Mouse (Mus musculus) spleen, postnatal 10 days (tissue): ENCODE data around the gene Snrpd3.

Experiments used
- DNase-seq, 2 experiments: peaks; one replicate each; pipeline ENCODE4 v3.0.0; 2021 to 2022; ENCODE audit warnings: low spot score in 2 of 2

Gene Snrpd3

GRCm38 (mm10) chr10:75534216-75534615 is 16.9 kb downstream of the Snrpd3 start:
- DNase-seq: no peak

DNA sequence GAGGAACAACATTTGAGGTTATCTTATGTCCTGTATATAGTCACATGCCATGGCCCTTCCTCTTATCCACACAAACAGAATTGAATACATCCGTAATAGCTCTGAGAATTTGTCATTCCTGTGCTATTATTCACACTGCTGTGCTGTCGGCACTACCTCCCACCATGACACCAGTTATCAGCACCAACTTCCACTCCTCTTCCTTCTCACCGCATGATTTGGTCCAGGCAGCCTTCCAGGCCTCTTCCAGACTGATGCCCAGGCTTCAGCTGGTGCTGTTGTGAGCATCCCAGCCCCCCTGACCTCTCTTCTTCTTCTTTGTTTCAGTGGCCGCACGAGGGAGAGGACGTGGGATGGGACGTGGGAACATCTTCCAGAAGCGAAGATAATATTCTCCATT is 17.6 kb downstream of the Snrpd3 start:
- DNase-seq: no peak

- no peak for DNase-seq
Measured at GRCm38 (mm10) chr10:75535423-75535822, 18.1 kb downstream of the Snrpd3 start.

- peak in 1 of 2 experiments; percentile 22 for DNase-seq
Measured at GRCm38 (mm10) chr10:75536123-75536522, 18.8 kb downstream of the Snrpd3 start.

GRCm38 (mm10) chr10:75547901-75548300 is 30.6 kb downstream of the Snrpd3 start:
- DNase-seq: no peak

DNA sequence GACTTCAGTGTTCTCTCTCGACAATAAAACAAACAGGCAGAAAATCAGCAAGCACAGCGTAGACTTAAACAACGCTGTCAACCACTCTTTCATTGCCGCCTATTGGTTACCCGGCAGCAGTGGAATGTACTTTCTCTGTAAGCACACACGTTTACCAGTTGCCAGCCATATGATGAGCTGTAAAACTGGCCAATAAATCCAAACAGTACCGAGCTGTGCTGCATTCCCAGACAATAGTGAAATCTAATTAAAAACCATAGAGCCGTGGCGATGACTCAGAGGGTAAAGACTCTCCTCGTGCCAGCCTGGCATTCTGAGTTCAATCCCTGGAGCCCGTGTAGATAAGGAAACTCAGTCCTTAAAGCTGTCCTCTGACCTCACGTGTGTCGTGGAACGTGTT is 31.1 kb downstream of the Snrpd3 start:
- no peak for DNase-seq

- no peak for DNase-seq
Measured at GRCm38 (mm10) chr10:75549886-75550285, 32.5 kb downstream of the Snrpd3 start.

- peak in 1 of 2 experiments; percentile 11 for DNase-seq
Measured at GRCm38 (mm10) chr10:75551175-75551574, 33.8 kb downstream of the Snrpd3 start.

GRCm38 (mm10) chr10:75552106-75552505 is 34.8 kb downstream of the Snrpd3 start:
- no peak for DNase-seq

GRCm38 (mm10) chr10:75552701-75553450 is 35.5 kb downstream of the Snrpd3 start:
- no peak for DNase-seq

GRCm38 (mm10) chr10:75554090-75554489 is 36.7 kb downstream of the Snrpd3 start:
- no peak for DNase-seq

DNA sequence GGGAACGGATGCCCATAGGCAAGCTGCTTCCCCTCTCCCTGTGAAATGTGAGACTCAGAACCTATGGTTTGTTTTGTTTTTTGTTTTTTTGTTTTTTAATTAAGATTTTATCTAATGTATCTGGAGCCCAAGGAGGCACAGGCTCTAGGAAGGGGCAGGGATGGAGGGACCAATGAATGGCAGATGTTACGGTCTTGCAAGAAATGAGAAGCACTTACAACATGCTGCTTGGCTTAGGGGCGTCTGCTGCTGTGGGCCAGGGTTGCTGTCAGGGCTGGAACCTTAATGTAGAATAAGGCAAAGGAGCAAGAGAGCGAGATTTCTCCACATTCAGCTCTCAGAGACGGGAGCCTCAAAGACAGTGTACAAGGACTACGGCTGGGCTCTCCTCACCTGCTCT is 38.2 kb downstream of the Snrpd3 start:
- DNase-seq: no peak

GRCm38 (mm10) chr10:75556026-75556425 is 38.7 kb downstream of the Snrpd3 start:
- peak in 1 of 2 experiments; percentile 11 for DNase-seq

- no peak for DNase-seq
Measured at GRCm38 (mm10) chr10:75558515-75558914, 41.2 kb downstream of the Snrpd3 start.

DNA sequence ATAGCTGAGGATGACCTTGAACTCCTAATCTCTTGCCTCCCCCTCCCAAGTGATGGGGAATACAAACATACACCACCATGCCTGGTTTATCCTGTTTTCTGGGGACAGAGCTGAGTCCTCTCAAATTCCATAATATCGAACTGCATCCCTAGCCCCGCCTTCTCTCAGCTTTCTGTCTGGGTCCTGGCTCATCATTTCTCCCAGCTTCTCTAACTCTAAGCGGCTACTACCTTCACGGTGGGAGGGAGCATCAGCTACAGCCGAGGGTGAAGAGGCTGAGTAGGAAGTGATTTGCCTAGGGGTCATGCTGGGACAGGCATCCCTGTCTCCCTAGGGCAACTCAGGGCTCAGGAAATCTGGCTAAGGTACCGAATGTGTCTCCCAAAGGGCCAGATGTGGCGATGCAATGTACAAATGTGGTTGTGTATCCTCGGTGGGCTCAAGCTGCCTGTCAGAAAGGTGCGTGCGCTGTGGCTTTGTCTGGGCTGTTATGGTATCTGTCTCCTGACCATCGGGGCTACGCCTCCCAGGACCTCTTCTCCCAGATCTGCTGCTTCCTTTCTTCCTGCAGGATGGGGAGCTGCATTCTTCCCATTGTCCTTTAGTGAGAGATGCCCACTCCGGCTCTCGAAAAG is 41.8 kb downstream of the Snrpd3 start:
- DNase-seq: no peak

- no peak for DNase-seq
Measured at GRCm38 (mm10) chr10:75559676-75560548, 42.6 kb downstream of the Snrpd3 start, which contains the start of gene Lrrc75b. TSS of gene Lrrc75b (minus strand) at chr10:75560330.

DNA sequence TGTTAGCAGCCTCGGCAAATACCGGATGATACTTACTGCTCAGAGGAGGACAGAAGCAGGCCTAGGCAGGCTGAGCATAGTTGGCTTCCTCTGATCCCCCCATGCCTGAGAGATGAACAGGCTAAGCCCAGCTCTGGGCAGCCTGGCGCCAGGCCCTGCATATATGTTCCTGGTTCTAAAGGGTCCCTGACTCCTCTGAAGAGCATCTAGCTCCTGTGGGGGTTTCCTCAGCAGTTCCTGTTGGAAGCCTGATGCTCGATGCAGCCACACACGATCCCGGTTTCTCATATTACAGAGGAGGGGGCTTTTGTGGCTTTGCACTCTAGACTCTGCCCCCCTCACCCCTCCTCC is 43.2 kb downstream of the Snrpd3 start:
- DNase-seq: no peak

- no peak for DNase-seq
Measured at GRCm38 (mm10) chr10:75561071-75561654, 43.8 kb downstream of the Snrpd3 start, which contains the start of gene Ggt1. TSS of gene Ggt1 (plus strand) at chr10:75561604.

DNA sequence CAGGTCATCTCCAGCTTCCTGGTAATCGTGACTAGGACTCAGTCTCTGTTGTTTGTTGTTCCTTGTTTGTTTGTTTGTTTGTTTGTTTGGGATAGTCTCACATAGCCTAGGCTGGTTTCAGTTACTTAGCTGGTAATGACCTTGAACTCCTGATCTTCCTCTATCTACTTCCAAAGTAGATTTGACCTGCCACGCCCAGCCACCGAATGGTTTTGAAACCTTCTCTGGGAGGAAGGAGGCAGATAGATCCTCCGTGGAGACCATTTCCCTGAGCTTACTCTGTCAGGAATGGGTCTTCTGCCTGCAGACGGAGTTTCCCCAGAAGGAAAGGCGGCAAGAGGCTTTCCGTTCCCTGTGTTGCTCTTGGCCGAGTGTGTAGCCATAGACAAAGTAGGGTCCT is 45.2 kb downstream of the Snrpd3 start:
- no peak for DNase-seq

GRCm38 (mm10) chr10:75564687-75565265 is 47.4 kb downstream of the Snrpd3 start:
- no peak for DNase-seq

DNA sequence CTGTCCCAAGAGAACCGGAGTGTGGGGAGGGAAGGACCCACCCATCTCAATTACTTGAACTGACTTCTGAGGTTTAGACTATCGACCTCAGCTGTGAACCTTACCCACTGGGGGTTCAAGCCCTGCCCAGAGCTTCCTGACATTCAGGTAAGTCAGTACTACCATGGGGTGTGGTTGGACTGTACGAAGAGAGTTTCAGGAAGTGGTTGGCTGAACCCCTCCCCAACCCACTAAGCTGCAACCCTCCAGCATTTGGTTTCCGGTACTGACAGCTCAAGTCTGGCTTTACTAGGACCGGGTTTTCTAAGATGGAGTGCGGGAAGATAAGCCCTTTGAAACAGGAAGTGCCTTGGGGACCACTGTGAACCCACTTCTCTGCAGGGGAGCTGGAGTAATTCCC is 48.1 kb downstream of the Snrpd3 start:
- DNase-seq: peak; percentile 32 to 56

- DNase-seq: no peak
Measured at GRCm38 (mm10) chr10:75565906-75566305, 48.6 kb downstream of the Snrpd3 start.
